Mouse (Mus musculus) T-cell, adult 2 months (primary cell): Measurements from ENCODE around the gene Pla2g4c.

ENCODE experiments used
- DNase-seq: peaks from one replicate; pipeline ENCODE4 v3.0.0; 2022; ENCODE audit warnings: low spot score

Gene Pla2g4c

GRCm38 (mm10) chr7:13380588-13380987 is 56.1 kb downstream of the Pla2g4c start:
- no peak for DNase-seq

- no peak for DNase-seq
Measured at GRCm38 (mm10) chr7:13397832-13398231, 73.4 kb downstream of the Pla2g4c start, which contains the start of gene Cabp5. Gene Cabp5, plus strand, starts transcription at chr7:13398132.
